Mouse (Mus musculus): ENCODE measurements around the gene Adam21.
"Not testable (repeated sequence)": the region's sequence is repeated elsewhere in the genome, so short reads cannot be mapped to it uniquely, and the experiment has no call there.

The Adam21 gene

DNA sequence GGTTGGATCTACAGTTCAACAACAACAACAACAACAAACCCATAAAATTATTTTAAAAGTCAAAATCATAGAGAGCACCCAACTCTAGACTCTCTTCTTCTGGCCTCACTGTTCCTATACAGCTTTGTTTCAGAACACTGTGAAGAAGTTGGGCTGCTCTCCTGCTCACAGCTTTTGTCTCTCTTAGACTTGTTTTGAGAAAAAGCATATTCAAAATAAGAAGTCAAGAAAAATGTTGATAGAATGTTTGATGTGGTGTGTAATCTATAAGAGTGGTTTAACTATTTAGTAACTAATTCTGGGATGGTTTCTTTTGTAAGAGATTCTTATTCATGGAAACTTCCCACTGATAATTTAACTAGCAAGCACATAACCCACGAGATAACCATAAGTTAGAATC, at the start of gene Adam21:
Gene Adam21 (minus strand): TSS at position 101 of the 400 bp plus-strand sequence.
- no peak for DNase-seq (ENCODE audit: low spot score in 2 of 2)

DNA sequence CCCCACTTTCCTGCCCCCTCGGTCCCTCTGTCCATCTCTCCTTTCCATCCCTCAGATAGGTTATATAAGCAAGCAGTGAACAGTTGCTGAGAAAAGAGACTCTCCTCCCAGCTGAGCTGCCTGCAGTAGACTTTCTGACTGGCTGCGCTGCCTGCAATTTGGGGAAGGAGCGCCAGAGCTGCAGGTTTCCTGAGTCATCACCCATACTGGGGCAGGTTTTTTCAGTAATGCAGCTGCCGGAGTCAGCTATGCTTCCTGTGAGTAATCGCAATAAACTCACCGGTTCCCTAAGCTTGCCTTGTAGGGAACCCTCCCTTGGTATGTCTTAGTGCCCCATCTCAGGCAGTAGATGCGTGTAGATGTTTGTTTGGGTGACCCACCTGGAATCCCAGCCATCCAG, 48.7 kb upstream of the Adam21 start:
- no peak for DNase-seq (ENCODE audit: low spot score in 2 of 2)

DNA sequence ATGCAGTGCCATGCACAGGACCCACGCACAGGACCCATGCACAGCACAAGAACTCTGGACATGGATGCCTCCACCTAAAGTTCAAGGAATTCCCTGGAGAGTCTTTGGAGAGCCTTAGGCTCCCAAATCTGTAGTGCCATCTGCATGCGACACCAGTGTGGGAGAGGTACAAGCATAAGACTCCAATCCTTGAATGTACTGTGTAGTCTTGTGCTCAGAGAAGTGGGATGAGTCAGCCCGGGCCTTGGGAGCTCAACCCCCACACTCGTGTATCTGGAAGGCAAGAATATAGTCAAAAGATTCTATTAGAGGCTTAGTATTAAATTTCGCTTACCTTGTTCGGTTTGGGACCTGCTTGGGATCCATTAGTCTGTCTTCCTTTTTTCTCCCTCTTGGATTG, 47.5 kb upstream of the Adam21 start:
- no peak for DNase-seq (ENCODE audit: low spot score in 2 of 2)

DNA sequence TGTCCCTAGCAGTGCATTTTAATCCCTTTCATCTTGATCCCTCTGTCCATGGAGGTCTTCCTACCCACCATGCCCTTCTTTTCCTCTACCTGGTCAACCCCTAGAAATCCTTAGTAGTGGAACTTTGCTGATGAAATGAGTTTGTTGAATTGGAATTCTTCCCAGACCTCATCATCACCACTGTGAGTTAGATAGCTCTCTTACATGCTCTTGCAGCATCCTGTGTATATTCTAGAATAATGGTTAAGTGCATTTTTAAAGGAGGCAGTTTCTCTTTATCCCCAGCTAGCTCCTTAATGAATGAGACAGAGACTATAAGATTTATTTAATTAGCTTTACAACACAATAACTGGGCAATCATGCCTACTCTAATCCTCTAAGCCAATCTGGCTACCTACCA, 41.2 kb upstream of the Adam21 start:
- no peak for DNase-seq (ENCODE audit: low spot score in 2 of 2)

DNA sequence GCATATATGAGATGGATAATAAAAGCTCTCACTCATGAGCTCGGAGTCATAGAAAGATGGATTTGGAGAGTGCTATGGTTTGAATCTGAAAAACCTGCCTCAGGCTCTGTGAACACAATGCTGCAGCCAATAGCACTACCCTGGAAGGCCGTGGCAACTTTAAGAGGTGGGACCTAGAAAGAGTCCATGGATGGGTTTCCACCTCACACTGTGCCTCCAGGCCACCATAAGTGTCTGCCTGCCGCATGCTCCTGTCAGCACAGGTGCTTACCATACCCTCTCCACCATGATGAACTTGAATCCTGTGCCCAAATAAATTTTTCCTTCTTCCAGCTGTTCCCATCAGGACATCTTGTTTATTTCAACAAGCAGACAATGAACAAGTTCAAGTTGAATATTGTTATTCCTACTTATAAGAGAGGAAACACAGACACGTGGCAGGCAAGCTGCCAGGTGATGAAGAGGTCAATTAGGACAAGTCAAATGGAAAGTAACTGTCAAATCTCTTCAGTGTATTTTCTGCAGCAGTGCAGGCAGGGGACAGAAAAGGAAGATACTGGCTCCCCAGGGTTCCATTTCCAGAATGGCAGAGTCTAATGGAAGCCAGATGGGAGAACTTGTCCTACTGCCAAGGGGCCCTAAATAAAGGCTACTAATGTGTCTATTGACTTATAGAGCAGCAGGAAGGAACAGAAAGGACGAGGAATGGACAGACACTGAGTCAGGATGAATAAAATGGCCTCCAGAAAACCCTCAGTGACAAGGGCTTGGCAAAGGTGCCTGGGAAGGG, 36.9 kb upstream of the Adam21 start:
- no peak for DNase-seq (ENCODE audit: low spot score in 2 of 2)

DNA sequence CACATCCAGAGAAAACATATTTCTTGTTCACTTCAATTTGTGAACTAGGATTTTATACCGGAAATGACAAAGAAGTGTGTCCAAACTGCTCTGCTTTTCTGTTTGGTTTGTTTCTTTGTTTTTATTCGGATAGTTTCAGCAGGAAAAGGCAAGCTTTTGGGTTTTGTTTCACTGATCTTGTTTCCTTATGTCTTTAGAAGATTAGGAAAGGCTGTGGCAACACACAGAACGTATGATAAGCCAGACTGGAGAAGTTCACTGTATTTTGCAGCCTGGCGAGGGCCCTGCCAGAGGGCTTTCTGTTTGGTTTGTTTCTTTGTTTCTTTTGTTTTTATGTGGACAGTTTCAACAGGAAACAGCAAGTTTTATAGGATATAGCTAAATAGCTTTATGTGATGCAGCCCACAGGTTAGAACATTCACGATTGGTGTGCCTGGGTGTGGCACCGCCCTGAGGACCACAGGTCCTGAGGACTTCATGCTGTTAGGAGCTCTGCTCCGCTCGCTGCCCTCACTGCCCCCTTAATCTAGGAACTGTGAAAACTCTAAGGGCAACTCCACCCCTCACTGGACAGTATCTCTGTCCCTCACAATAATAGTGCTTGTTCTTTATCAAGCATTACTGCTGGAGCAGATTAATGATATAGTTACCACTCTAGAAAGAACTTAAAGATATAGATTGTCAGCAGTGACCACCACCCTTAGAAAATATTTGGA, 28.4 kb upstream of the Adam21 start:
- no peak for DNase-seq (ENCODE audit: low spot score in 2 of 2)

DNA sequence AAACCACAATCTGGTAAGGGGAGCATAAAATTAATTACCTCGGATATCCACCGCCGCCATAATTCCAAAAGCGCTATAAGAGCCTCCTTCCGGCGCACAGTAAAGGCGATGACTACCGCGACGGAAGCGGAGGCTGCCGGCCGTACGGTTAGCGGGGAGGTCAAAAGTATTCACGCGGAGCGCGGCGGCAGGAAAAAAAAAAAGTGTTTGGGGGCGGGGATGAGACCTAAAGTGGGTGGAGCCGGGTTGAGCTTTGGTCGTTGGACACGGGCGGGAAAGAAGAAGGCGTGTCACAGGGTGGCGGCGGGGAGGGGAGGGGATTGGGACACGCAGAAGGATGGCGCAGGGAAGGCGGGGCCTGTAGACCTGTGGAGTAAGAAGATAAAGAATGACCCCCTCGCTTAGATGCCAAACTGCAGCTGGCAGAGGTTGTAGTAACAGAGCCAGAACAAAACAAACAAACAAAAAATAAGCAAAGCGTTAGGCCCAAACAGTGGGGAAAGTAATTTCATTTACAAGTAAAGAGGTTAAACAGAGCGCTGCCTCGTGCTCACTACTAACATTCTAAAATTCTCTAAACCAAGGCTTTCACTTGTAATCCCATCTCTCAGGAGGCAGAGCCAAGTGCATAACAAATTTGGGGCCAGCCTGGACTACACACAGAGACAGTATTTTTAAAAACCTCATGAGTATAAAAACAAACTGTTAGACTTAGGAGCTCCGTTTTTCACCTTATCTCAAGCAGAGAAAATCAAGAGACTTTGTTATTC, 26.8 kb upstream of the Adam21 start, which contains the start of gene Med6:
Gene Med6 (minus strand): TSS at position 107 of the 770 bp plus-strand sequence.
- peak; percentile 91 for DNase-seq (ENCODE audit: low spot score in 2 of 2)

DNA sequence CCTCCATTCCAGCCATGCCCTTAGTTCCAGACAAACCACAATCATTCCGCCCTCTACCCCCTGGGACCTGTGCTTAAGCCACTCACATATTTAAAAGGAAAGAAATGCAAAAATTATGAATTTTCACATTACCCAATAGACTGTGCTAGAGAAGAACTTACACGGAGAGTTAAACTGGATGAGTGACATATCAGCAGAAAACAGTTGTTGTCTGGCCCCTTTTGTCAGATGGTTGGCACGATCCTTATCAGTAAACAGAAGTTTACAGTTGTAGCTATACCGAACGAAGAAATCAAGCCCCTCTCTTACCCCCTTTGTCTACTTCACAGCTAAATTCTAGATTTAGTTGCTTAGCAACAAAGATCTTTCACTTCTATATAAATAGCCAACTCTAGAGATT, 343 bp downstream of the Adam21 start:
- no peak for DNase-seq (ENCODE audit: low spot score in 2 of 2)

DNA sequence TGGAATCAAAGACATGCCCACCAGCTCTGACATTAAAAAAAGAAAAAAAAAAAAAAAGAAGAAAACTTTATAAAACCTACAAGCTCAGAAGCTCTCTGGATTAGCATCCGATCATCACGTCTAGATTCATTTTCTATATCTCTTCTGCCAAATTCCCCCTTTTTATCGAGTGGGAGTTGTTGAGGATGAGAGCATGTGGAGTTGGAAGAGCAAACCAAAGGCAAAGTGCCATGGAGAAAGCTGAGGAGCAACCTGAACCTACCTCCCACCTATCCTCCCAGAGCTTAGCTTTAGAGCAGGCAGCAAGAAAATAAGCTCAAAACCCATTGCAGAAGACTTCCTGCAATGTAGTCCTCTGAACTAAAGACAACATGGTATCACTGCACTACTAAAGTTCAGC, 4.1 kb downstream of the Adam21 start:
- no peak for DNase-seq (ENCODE audit: low spot score in 2 of 2)

DNA sequence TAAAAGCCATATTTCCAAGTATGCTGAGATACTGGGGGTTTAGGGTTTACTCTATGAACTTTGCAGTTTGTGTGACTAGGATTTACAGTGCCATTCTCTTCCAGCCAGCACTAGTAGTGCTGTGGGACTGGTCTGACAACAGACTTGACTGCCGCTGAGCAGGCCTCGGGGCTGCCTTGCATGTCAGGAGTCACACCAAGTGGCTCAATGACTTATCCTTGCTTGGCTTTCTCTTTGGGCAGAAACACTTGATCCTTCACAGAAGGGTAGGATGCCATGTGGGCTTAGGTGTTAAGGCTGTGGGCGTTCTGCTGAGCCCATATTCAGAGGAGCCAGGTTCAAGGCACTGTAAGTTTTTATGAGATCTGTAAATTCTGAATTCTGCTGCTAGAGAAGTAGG, 19.0 kb downstream of the Adam21 start:
- DNase-seq (ENCODE audit: low spot score in 2 of 2): no peak

DNA sequence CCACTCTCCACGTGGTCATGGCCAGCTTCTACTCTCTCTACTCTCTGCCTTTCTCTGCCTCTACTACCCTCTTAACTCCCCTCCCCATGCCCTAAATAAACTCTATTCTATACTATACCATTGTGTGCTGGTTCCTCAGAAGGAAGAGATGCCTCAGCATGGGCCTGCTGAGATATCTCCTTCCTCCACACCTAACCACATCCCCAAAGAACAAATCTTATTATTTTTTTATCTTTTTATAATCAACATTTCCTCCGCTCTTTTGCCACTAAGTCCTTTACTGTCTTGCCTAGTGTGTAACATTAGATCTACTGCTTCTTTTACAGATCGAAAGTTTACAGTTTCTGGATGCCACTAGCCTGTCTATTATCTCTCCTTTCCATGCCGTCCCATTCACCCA, 21.1 kb downstream of the Adam21 start:
- DNase-seq (ENCODE audit: low spot score in 2 of 2): no peak

DNA sequence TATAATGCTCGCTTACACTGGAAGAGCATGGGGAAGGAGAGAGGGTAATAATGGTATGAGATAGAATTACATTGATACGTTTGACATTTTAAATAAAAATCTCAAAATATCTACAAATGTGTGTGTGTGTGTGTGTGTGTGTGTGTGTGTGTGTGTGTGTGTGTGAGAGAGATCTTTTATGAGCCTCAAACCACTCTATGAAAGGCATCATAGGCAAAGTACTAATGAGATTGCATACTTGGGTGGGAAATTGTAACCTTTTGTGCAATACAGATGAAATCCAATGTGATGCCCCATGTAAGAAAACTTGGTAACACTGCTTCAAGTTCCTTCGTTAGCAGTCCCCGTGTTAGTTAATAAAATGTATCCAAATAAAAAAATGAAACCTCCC, 35.2 kb downstream of the Adam21 start:
- no peak for DNase-seq (ENCODE audit: low spot score in 2 of 2)

DNA sequence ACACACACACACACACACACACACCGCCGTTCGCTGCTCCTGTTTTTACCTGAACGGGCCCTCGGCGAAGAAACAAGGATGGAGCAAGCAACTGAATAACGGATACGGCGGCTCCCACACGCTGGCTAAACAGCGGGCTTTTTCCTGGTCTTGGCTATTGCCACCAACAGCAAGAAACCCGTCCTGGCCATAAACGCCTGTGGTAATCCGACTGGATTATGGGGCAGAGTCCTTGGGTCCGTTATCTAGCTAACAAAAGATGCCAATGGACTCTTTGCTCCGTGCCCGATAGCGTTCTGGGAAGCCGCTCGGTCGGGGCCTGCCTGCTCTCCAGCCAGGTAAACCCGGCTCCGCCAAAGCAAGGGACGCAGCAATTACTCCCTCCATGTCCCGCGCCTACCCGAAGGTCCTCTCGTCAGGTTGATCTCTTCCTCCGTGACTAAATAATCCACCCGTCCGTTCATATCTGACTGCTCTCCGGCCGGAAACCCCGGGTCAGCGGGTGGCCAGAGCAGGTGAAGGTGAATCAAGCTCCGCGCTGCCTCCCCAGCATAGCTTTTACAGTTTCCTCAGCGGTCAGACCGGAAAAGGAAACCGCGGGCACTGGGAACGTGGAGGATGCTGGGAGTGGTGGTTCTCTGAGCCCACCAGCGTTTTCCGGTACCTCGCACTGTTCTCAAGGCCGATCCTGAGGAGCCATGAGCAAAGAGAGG, 35.8 kb downstream of the Adam21 start, which contains the start of the genes Gm20498 and Synj2bp:
Gene Gm20498 (minus strand): TSS at position 590 of the 713 bp plus-strand sequence.
Gene Synj2bp (minus strand): TSS at position 596 of the 713 bp plus-strand sequence.
- peak; percentile 78 to 80 for DNase-seq (ENCODE audit: low spot score in 2 of 2)

DNA sequence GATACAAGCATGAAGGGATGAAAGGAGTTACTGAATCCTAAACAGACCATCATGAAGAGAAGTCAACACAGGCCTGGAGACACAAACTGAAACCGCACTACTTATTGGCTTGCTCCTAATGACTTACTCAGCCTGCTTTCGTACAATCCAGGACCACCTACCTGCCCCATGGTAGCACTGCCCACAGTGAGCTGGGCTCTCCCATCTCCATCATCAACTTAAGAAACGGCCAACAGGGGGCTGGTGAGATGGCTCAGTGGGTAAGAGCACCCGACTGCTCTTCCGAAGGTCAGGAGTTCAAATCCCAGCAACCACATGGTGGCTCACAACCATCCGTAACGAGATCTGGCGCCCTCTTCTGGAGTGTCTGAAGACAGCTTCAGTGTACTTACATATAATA, 37.7 kb downstream of the Adam21 start:
- DNase-seq (ENCODE audit: low spot score in 2 of 2): not testable (repeated sequence)
